Mouse (Mus musculus): ENCODE results near the gene Gm17617. TPM values are rescaled to one million over a fixed set of nuclear protein-coding genes. Genes with fewer than 3 reads are reported as not detected.

The Gm17617 gene
- polyA plus RNA-seq, 1 experiment from 2014 or later, result not detected

- H3K4me2 ChIP-seq (replicated peaks; ENCODE audit: low read depth), result no peak overlapping the region
- no peak overlapping the region for H3K27ac ChIP-seq (replicated peaks)
- no peak overlapping the region for H3K4me3 ChIP-seq (ENCODE audit: low read depth, low read length)
- DNase-seq (ENCODE audit: low spot score) (no peak), ATAC-seq (ENCODE audit: low FRiP score, low TSS enrichment) (no peak)
- TF ChIP-seq CTCF (IDR thresholded peaks at IDR 0.05; ENCODE audit: low read depth) (no peak), EP300 (optimal IDR thresholded peaks at IDR 0.05) (no peak)
- no peaks in the 10 kb centered on the region for H3K4me1 ChIP-seq (replicated peaks; ENCODE audit: control insufficient read depth, insufficient read depth)
- 81% methylated on average over 4 of the region's 4 CpGs for WGBS
- no peaks in the 10 kb centered on the region for H3K9me3 ChIP-seq (ENCODE audit: control insufficient read depth, low read length)
- no peak overlapping the region for H3K9ac ChIP-seq (ENCODE audit: low read length)
- no peaks in the 10 kb centered on the region for H3K36me3 ChIP-seq (ENCODE audit: control insufficient read depth, insufficient read depth, low read length)
- no peaks in the 10 kb centered on the region for H3K27me3 ChIP-seq (ENCODE audit: control insufficient read depth, insufficient read depth, low read length)
These were observed 26.2 kb downstream of the Gm17617 start for GRCm38 (mm10) chr13:55107116-55107515.

- no peaks in the 10 kb centered on the region for H3K4me1 ChIP-seq (replicated peaks; ENCODE audit: control insufficient read depth, insufficient read depth)
- H3K9ac ChIP-seq (ENCODE audit: low read length), result peak overlapping the region; percentile 81
- DNase-seq (ENCODE audit: low spot score) (no peak), ATAC-seq (ENCODE audit: low FRiP score, low TSS enrichment) (no peak)
- peak overlapping the region; percentile 88 for H3K27ac ChIP-seq (replicated peaks)
- WGBS, result 10% methylated on average over 8 of the region's 8 CpGs
- H3K4me3 ChIP-seq (ENCODE audit: low read depth, low read length), result peak overlapping the region; percentile 89
- H3K4me2 ChIP-seq (replicated peaks; ENCODE audit: low read depth), result peak overlapping the region; percentile 73
- no peak for TF ChIP-seq EP300 (optimal IDR thresholded peaks at IDR 0.05)
- no peak for TF ChIP-seq CTCF (IDR thresholded peaks at IDR 0.05; ENCODE audit: low read depth)
- no peaks in the 10 kb centered on the region for H3K9me3 ChIP-seq (ENCODE audit: control insufficient read depth, low read length)
- no peaks in the 10 kb centered on the region for H3K36me3 ChIP-seq (ENCODE audit: control insufficient read depth, insufficient read depth, low read length)
- H3K27me3 ChIP-seq (ENCODE audit: control insufficient read depth, insufficient read depth, low read length), result no peaks in the 10 kb centered on the region
These were observed 27.2 kb downstream of the Gm17617 start for GRCm38 (mm10) chr13:55105953-55106691.

- Histone ChIP-seq H3K9me3 (ENCODE audit: control insufficient read depth, low read length) (no peaks in the 10 kb centered on the region), H3K4me1 (replicated peaks; ENCODE audit: control insufficient read depth, insufficient read depth) (no peaks in the 10 kb centered on the region), H3K4me3 (ENCODE audit: low read depth, low read length) (peak within 1 kb of the TSS; percentile 89), H3K36me3 (ENCODE audit: control insufficient read depth, insufficient read depth, low read length) (no peaks in the 10 kb centered on the region), H3K27ac (replicated peaks) (peak within 1 kb of the TSS; percentile 88), H3K9ac (ENCODE audit: low read length) (peak within 1 kb of the TSS; percentile 81), H3K4me2 (replicated peaks; ENCODE audit: low read depth) (peak within 1 kb of the TSS; percentile 73), H3K27me3 (ENCODE audit: control insufficient read depth, insufficient read depth, low read length) (no peaks in the 10 kb centered on the region)
- TF ChIP-seq EP300 (optimal IDR thresholded peaks at IDR 0.05) (peak; percentile 88), CTCF (IDR thresholded peaks at IDR 0.05; ENCODE audit: low read depth) (peak; percentile 68)
- ATAC-seq (ENCODE audit: low FRiP score, low TSS enrichment) (peak; percentile 98), DNase-seq (ENCODE audit: low spot score) (peak; percentile 97)
- under 1% methylated on average over 61 of the region's 66 CpGs for WGBS
These were observed 28.0 kb downstream of the Gm17617 start, which contains the start of gene Zfp346 for GRCm38 (mm10) chr13:55105045-55105952. Gene Zfp346 (plus strand): TSS chr13:55105311.

- no peaks in the 10 kb centered on the region for H3K36me3 ChIP-seq (ENCODE audit: control insufficient read depth, insufficient read depth, low read length)
- no peak overlapping the region for H3K9ac ChIP-seq (ENCODE audit: low read length)
- DNase-seq (ENCODE audit: low spot score) (no peak), ATAC-seq (ENCODE audit: low FRiP score, low TSS enrichment) (no peak)
- H3K9me3 ChIP-seq (ENCODE audit: control insufficient read depth, low read length), result no peaks in the 10 kb centered on the region
- no peaks in the 10 kb centered on the region for H3K27me3 ChIP-seq (ENCODE audit: control insufficient read depth, insufficient read depth, low read length)
- H3K4me2 ChIP-seq (replicated peaks; ENCODE audit: low read depth), result no peak overlapping the region
- TF ChIP-seq EP300 (optimal IDR thresholded peaks at IDR 0.05) (no peak), CTCF (IDR thresholded peaks at IDR 0.05; ENCODE audit: low read depth) (no peak)
- H3K4me1 ChIP-seq (replicated peaks; ENCODE audit: control insufficient read depth, insufficient read depth), result no peaks in the 10 kb centered on the region; the same call in 1 of the 2 replicates
- no peak overlapping the region for H3K4me3 ChIP-seq (ENCODE audit: low read depth, low read length)
- no peak overlapping the region for H3K27ac ChIP-seq (replicated peaks)
- 50% methylated on average over 2 of the region's 2 CpGs for WGBS
These were observed 30.0 kb downstream of the Gm17617 start for GRCm38 (mm10) chr13:55103351-55103750.

- H3K9me3 ChIP-seq (ENCODE audit: control insufficient read depth, low read length), result no peaks in the 10 kb centered on the region
- TF ChIP-seq EP300 (optimal IDR thresholded peaks at IDR 0.05) (no peak), CTCF (IDR thresholded peaks at IDR 0.05; ENCODE audit: low read depth) (no peak)
- no peaks in the 10 kb centered on the region; the same call in 1 of the 2 replicates for H3K4me1 ChIP-seq (replicated peaks; ENCODE audit: control insufficient read depth, insufficient read depth)
- ATAC-seq (ENCODE audit: low FRiP score, low TSS enrichment), result no peak
- no peaks in the 10 kb centered on the region for H3K27me3 ChIP-seq (ENCODE audit: control insufficient read depth, insufficient read depth, low read length)
- no peak overlapping the region for H3K4me3 ChIP-seq (ENCODE audit: low read depth, low read length)
- H3K27ac ChIP-seq (replicated peaks), result no peak overlapping the region
- WGBS, result 93% methylated on average over 3 of the region's 3 CpGs
- H3K4me2 ChIP-seq (replicated peaks; ENCODE audit: low read depth), result no peak overlapping the region
- H3K9ac ChIP-seq (ENCODE audit: low read length), result no peak overlapping the region
- no peaks in the 10 kb centered on the region for H3K36me3 ChIP-seq (ENCODE audit: control insufficient read depth, insufficient read depth, low read length)
- DNase-seq (ENCODE audit: low spot score), result no peak
These were observed 31.0 kb downstream of the Gm17617 start for GRCm38 (mm10) chr13:55102366-55102765.

All from stomach, postnatal 0 days (tissue).